Mouse (Mus musculus): Measurements from ENCODE around the gene Btbd35f19. TPM values are rescaled to one million over a fixed set of nuclear protein-coding genes. Genes with fewer than 3 reads are reported as not detected.
"Not testable (repeated sequence)": the region's sequence is repeated elsewhere in the genome, so short reads cannot be mapped to it uniquely, and the experiment has no call there.

Gene Btbd35f19
- total RNA-seq (2014; rRNA removed) (not detected in 2 replicates), polyA plus RNA-seq (2015; fragmentation: Nextera tagmentation; extraction: Ambion mirVana) (not detected in 2 replicates)

GRCm38 (mm10) chrX:31383818-31384217, at the start of gene Btbd35f19:
TSS of gene Btbd35f19 (minus strand) at chrX:31383918.
- WGBS, result no CpG with 5 or more reads among the region's 4 CpGs
- not testable (repeated sequence) for H3K27me3 ChIP-seq (ENCODE audit: insufficient read depth, low read length); H3K9ac ChIP-seq; ATAC-seq; H3K36me3 ChIP-seq (ENCODE audit: insufficient read depth); H3K4me2 ChIP-seq (ENCODE audit: low read depth); H3K9me3 ChIP-seq (ENCODE audit: low read length); H3K4me3 ChIP-seq (ENCODE audit: low read depth, low read length); DNase-seq; H3K27ac ChIP-seq (ENCODE audit: low read depth, low read length); H3K4me1 ChIP-seq (ENCODE audit: insufficient read depth)

GRCm38 (mm10) chrX:31341924-31342323, 41.8 kb downstream of the Btbd35f19 start:
- H3K27ac ChIP-seq (ENCODE audit: low read depth, low read length); H3K4me1 ChIP-seq (ENCODE audit: insufficient read depth); H3K36me3 ChIP-seq (ENCODE audit: insufficient read depth); ATAC-seq; H3K4me3 ChIP-seq (ENCODE audit: low read depth, low read length); DNase-seq; H3K9ac ChIP-seq; H3K9me3 ChIP-seq (ENCODE audit: low read length); H3K4me2 ChIP-seq (ENCODE audit: low read depth); H3K27me3 ChIP-seq (ENCODE audit: insufficient read depth, low read length): not testable (repeated sequence)
- 100% methylated on average over 2 of the region's 4 CpGs for WGBS

- not testable (repeated sequence) for H3K4me3 ChIP-seq (ENCODE audit: low read depth, low read length); H3K27me3 ChIP-seq (ENCODE audit: insufficient read depth, low read length); H3K9me3 ChIP-seq (ENCODE audit: low read length); ATAC-seq; H3K27ac ChIP-seq (ENCODE audit: low read depth, low read length); H3K4me1 ChIP-seq (ENCODE audit: insufficient read depth); H3K9ac ChIP-seq; H3K4me2 ChIP-seq (ENCODE audit: low read depth); H3K36me3 ChIP-seq (ENCODE audit: insufficient read depth); DNase-seq
- WGBS, result no CpG with 5 or more reads among the region's 4 CpGs
These were observed 47.6 kb downstream of the Btbd35f19 start, which contains the start of gene Btbd35f26 for GRCm38 (mm10) chrX:31336154-31336553. TSS of gene Btbd35f26 (plus strand) at chrX:31336454.

Other genes with a start within 250 kb of the Btbd35f19 start
- not detected in 2 replicates for gene Spin2f, start 130.0 kb downstream of the Btbd35f19 start, total RNA-seq (2014; rRNA removed)
- not detected in 2 replicates for gene Spin2f, start 130.0 kb downstream of the Btbd35f19 start, polyA plus RNA-seq (2015; fragmentation: Nextera tagmentation; extraction: Ambion mirVana)
- not detected in 2 replicates for gene Btbd35f26, start 47.5 kb downstream of the Btbd35f19 start, total RNA-seq (2014; rRNA removed)
- not detected in 2 replicates for gene Btbd35f26, start 47.5 kb downstream of the Btbd35f19 start, polyA plus RNA-seq (2015; fragmentation: Nextera tagmentation; extraction: Ambion mirVana)
- gene Gm21883, start 190.4 kb upstream of the Btbd35f19 start, total RNA-seq (2014; rRNA removed), result not detected in 2 replicates
- gene Gm21883, start 190.4 kb upstream of the Btbd35f19 start, polyA plus RNA-seq (2015; fragmentation: Nextera tagmentation; extraction: Ambion mirVana), result not detected in 2 replicates
- not detected in 2 replicates for gene Spin2e, start 235.0 kb upstream of the Btbd35f19 start, total RNA-seq (2014; rRNA removed)
- not detected in 2 replicates for gene Spin2e, start 235.0 kb upstream of the Btbd35f19 start, polyA plus RNA-seq (2015; fragmentation: Nextera tagmentation; extraction: Ambion mirVana)

All from forebrain, postnatal 0 days (tissue).